Mouse (Mus musculus): ENCODE results near the gene Ptpn13. TPM values are rescaled to one million over a fixed set of nuclear protein-coding genes. Genes with fewer than 3 reads are reported as not detected.

The Ptpn13 gene
- total RNA-seq, 1 experiment from 2014 or later: 19.8 TPM

- no peak for DNase-seq
Observed at GRCm38 (mm10) chr5:103647320-103647719, 222.3 kb downstream of the Ptpn13 start.

Other genes with a start within 250 kb of the Ptpn13 start
- gene Mapk10, start 213.9 kb upstream of the Ptpn13 start, total RNA-seq (2021): 9.3 and 9.8 TPM in 2 replicates
- 2.0 and 4.4 TPM in 2 replicates for gene Slc10a6, start 204.2 kb downstream of the Ptpn13 start, total RNA-seq (2021)
- gene 1700016H13Rik, start 230.8 kb downstream of the Ptpn13 start, total RNA-seq (2021): not detected in 2 replicates